Mouse (Mus musculus): ENCODE measurements around the gene Skint10.

Skint10 gene

GRCm38 (mm10) chr4:112774766-112775165 is at the start of gene Skint10:
TSS of gene Skint10 (minus strand) at chr4:112774866.
- no peak for DNase-seq (ENCODE audit: inconsistent age in 2 of 2, low spot score in 1 of 2)

DNA sequence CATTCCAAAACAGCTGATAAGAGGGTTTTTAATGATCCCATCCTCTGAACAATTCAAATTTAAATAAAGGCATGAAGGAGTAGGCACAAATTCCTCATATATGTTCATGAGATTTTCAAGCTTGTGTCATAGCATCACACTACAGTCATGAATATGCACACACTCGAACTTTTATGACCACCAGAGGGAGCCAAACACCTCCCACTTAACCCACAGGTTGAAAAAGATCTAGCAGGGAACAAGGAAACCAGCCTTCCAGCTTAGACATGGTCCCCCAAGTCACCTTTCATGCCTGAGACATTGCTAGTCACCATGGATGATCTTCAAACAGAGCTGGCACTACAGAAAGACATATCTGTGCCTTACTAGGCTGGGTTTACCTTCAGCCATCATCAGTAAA is 16.0 kb upstream of the Skint10 start:
- DNase-seq (ENCODE audit: inconsistent age in 2 of 2, low spot score in 1 of 2): peak in 1 of 2 experiments; percentile 13
